Mouse (Mus musculus): ENCODE results near the gene 4930438A08Rik. TPM values are rescaled to one million over a fixed set of nuclear protein-coding genes. Genes with fewer than 3 reads are reported as not detected.

The 4930438A08Rik gene
- polyA plus RNA-seq, 1 experiment, result 0.28 TPM

GRCm38 (mm10) chr11:58331546-58331945 lies 56.9 kb downstream of the 4930438A08Rik start:
- Histone ChIP-seq H3K36me3 (ENCODE audit: control insufficient read depth, insufficient read depth, low read length) (peaks cover 13% of the 10 kb centered on the region), H3K4me1 (ENCODE audit: control insufficient read depth, insufficient read depth, insufficient read length, low read length) (peaks cover 16% of the 10 kb centered on the region), H3K27me3 (ENCODE audit: control insufficient read depth, insufficient read depth, low read length) (no peaks in the 10 kb centered on the region), H3K4me3 (ENCODE audit: low read depth, low read length) (peak overlapping the region; percentile 88), H3K27ac (ENCODE audit: insufficient read depth, low read depth, low read length) (no peak overlapping the region)
- no peak for TF ChIP-seq CTCF (IDR thresholded peaks at IDR 0.05; ENCODE audit: extremely low read depth, insufficient read length, insufficient replicate concordance, low read depth, low read length)
- no peak for TF ChIP-seq POLR2A (IDR thresholded peaks at IDR 0.05; ENCODE audit: low read depth, low read length)
- WGBS, result 57% methylated on average over 6 of the region's 6 CpGs

DNA sequence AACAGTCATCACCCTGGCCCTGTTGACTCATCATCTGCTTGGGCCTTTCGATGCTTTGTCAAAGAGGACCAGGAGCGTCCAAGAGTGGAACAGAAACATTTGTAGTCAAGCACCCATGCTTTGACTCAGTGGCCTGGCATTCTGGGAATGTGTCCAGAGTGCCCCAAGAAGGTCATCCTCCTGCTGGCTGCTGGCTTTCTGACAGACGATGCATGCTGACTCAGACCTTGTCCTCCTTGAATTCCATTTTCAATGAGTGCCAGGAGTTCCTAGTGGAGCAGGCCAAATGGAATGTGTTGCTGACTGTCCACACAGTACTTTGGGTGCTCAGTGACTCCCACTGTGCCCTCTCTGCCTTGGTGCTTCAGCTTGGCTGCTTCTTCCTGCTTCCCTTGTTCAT lies 60.1 kb downstream of the 4930438A08Rik start:
- no peak overlapping the region for H3K27ac ChIP-seq (ENCODE audit: insufficient read depth, low read depth, low read length)
- no peak overlapping the region for H3K4me3 ChIP-seq (ENCODE audit: low read depth, low read length)
- TF ChIP-seq POLR2A (IDR thresholded peaks at IDR 0.05; ENCODE audit: low read depth, low read length), result no peak
- no peak for TF ChIP-seq CTCF (IDR thresholded peaks at IDR 0.05; ENCODE audit: extremely low read depth, insufficient read length, insufficient replicate concordance, low read depth, low read length)
- WGBS, result 77% methylated on average over 3 of the region's 3 CpGs
- peaks cover 30% of the 10 kb centered on the region for H3K36me3 ChIP-seq (ENCODE audit: control insufficient read depth, insufficient read depth, low read length)
- peaks cover 9% of the 10 kb centered on the region for H3K4me1 ChIP-seq (ENCODE audit: control insufficient read depth, insufficient read depth, insufficient read length, low read length)
- H3K27me3 ChIP-seq (ENCODE audit: control insufficient read depth, insufficient read depth, low read length), result no peaks in the 10 kb centered on the region

Other genes with a start within 250 kb of the 4930438A08Rik start
- gene Gm12248, start 181.7 kb upstream of the 4930438A08Rik start, polyA plus RNA-seq (2012; rRNA removed), result 0.18 and 0.23 TPM in 2 replicates
- 15.1 and 26.6 TPM in 2 replicates for gene Cnot8, start 170.6 kb upstream of the 4930438A08Rik start, polyA plus RNA-seq (2012; rRNA removed)
- 2.5 and 3.5 TPM in 2 replicates for gene Gemin5, start 106.3 kb upstream of the 4930438A08Rik start, polyA plus RNA-seq (2012; rRNA removed)
- 8.3 and 13.9 TPM in 2 replicates for gene Mrpl22, start 103.1 kb upstream of the 4930438A08Rik start, polyA plus RNA-seq (2012; rRNA removed)
- gene Igtp, start 75.2 kb upstream of the 4930438A08Rik start, polyA plus RNA-seq (2012; rRNA removed), result 10.8 and 27.7 TPM in 2 replicates
- 7.1 and 22.7 TPM in 2 replicates for gene Irgm2, start 75.2 kb upstream of the 4930438A08Rik start, polyA plus RNA-seq (2012; rRNA removed)
- 14.1 and 15.8 TPM in 2 replicates for gene Zfp692, start 32.3 kb downstream of the 4930438A08Rik start, polyA plus RNA-seq (2012; rRNA removed)
- gene Zfp672, start 55.5 kb downstream of the 4930438A08Rik start, polyA plus RNA-seq (2012; rRNA removed), result 17.5 and 17.8 TPM in 2 replicates
- gene Sh3bp5l, start 55.9 kb downstream of the 4930438A08Rik start, polyA plus RNA-seq (2012; rRNA removed), result 14.9 and 22.7 TPM in 2 replicates
- gene Lypd8, start 104.2 kb downstream of the 4930438A08Rik start, polyA plus RNA-seq (2012; rRNA removed), result 1,520 and 2,382 TPM in 2 replicates
- gene 1810065E05Rik, start 146.3 kb downstream of the 4930438A08Rik start, polyA plus RNA-seq (2012; rRNA removed), result 0.63 and 1.0 TPM in 2 replicates
- not detected in 2 replicates for gene Gm12253, start 157.8 kb downstream of the 4930438A08Rik start, polyA plus RNA-seq (2012; rRNA removed)
- not detected in 2 replicates for gene Lypd9, start 178.1 kb downstream of the 4930438A08Rik start, polyA plus RNA-seq (2012; rRNA removed)
- gene Olfr30, start 187.5 kb downstream of the 4930438A08Rik start, polyA plus RNA-seq (2012; rRNA removed), result not detected in 2 replicates
- gene Olfr332, start 217.8 kb downstream of the 4930438A08Rik start, polyA plus RNA-seq (2012; rRNA removed), result not detected in 2 replicates
- gene Olfr331, start 227.8 kb downstream of the 4930438A08Rik start, polyA plus RNA-seq (2012; rRNA removed), result not detected in 2 replicates